Mouse (Mus musculus) erythroblast, embryonic 14.5 days (primary cell): ENCODE results near the gene C1qtnf2.

Experiments used
- GATA1 ChIP-seq: IDR thresholded peaks from 2 replicates; pipeline ENCODE4 v1.6.1; 2012; ENCODE audit warnings: low read length, inconsistent platforms, mixed read lengths
- TAL1 ChIP-seq: IDR thresholded peaks from 3 replicates; pipeline ENCODE4 v1.6.1; 2012; ENCODE audit warnings: low read length, inconsistent platforms, mixed read lengths

DNA sequence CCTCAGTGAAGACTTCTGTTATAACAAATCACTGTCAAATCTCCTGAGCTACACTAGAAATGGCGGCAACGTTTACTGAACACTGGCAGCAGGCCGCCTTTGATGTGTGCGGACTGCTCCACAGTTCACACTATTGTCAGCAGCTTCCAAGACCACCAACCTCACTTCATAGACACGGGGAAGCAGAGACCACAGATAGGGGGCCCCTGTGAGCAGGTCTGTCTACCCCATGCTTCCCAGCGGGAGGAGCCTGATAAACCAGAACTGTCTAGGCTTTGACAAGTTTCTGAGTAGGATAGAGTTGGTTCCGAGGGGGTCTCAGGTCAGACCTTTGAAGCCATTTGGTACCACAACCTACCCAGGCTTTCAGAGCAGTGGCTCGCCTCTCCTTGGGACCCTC lies 21.0 kb downstream of the C1qtnf2 start:
- no peak for TF ChIP-seq TAL1
- TF ChIP-seq GATA1, result no peak
